Mouse (Mus musculus) macrophage (primary cell): ENCODE measurements around the gene Chd6. TPM values are rescaled to one million over a fixed set of nuclear protein-coding genes. Genes with fewer than 3 reads are reported as not detected.

ENCODE experiments used
- H3K27ac ChIP-seq: fragments of 350-480 bp; formaldehyde crosslinking; 2 replicates; pipeline ENCODE4 v1.9.0; 2021
- H3K36me3 ChIP-seq: fragments of 350-480 bp; formaldehyde crosslinking; 2 replicates; pipeline ENCODE4 v1.9.0; 2021; ENCODE audit errors: inconsistent target
- H3K4me3 ChIP-seq: fragments of 350-480 bp; formaldehyde crosslinking; 2 replicates; pipeline ENCODE4 v1.9.0; 2021; ENCODE audit errors: inconsistent target
- H3K79me2 ChIP-seq: fragments of 350-480 bp; formaldehyde crosslinking; 2 replicates; pipeline ENCODE4 v1.9.0; 2021; ENCODE audit errors: inconsistent target
- WGBS: methylation state at CpG from one replicate; pipeline ENCODE4 v1.1.7; 2026; ENCODE audit warnings: inconsistent platforms; ENCODE audit not compliant: missing documents; 5-methylcytosine and 5-hydroxymethylcytosine counted together
- polyA plus RNA-seq: library from polyadenylated mRNA; stranded (reverse); fragments of 250-400 nt; gene quantifications from 3 replicates; pipeline ENCODE4 v1.2.4, GENCODE M21; 2018; ENCODE audit warnings: inconsistent platforms

Gene Chd6
- polyA plus RNA-seq, 1 experiment from 2014 or later, result 11.0 TPM

- WGBS, result 89% methylated on average over 13 of the region's 13 CpGs
- no peaks in the 10 kb centered on the region for H3K36me3 ChIP-seq
- no peaks in the 10 kb centered on the region for H3K79me2 ChIP-seq
- no peak overlapping the region for H3K4me3 ChIP-seq
- no peak overlapping the region for H3K27ac ChIP-seq
These were observed 192.9 kb downstream of the Chd6 start for GRCm38 (mm10) chr2:160915821-160916610.

GRCm38 (mm10) chr2:160914656-160915055 lies 194.2 kb downstream of the Chd6 start:
- H3K79me2 ChIP-seq, result no peaks in the 10 kb centered on the region
- no peak overlapping the region for H3K27ac ChIP-seq
- H3K4me3 ChIP-seq, result no peak overlapping the region
- H3K36me3 ChIP-seq, result no peaks in the 10 kb centered on the region
- WGBS, result 85% methylated on average over 9 of the region's 9 CpGs

- WGBS, result 4% methylated on average over 46 of the region's 46 CpGs
- Histone ChIP-seq H3K27ac (no peak within 1 kb of the TSS), H3K36me3 (no peaks in the 10 kb centered on the region), H3K4me3 (no peak within 1 kb of the TSS), H3K79me2 (no peaks in the 10 kb centered on the region)
These were observed 196.6 kb downstream of the Chd6 start, which contains the start of gene Emilin3 for GRCm38 (mm10) chr2:160912231-160912671. Gene Emilin3 (minus strand): TSS chr2:160912328.

GRCm38 (mm10) chr2:160911558-160912201 lies 197.2 kb downstream of the Chd6 start:
- Histone ChIP-seq H3K36me3 (no peaks in the 10 kb centered on the region), H3K79me2 (no peaks in the 10 kb centered on the region), H3K4me3 (no peak overlapping the region), H3K27ac (no peak overlapping the region)
- WGBS, result 5% methylated on average over 53 of the region's 64 CpGs

DNA sequence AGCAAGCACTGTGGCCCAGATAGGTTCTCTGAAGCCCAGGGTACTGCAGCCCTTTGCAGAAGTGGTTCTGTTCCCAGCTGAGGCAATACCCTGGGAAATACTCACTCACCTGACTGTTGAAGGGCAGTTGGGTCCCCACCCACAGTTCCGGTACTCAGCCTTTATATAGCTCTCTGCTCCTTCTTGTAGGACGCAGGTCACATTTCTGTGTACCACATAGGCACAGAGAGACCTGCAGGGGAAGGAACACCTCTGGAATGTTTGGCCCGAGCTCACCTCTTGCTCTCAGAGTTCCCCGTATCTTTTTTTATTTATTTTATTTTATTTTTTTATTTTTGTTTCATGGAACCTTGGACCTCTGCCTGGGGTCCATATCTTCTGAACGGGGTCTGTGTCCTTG lies 198.2 kb downstream of the Chd6 start:
- 86% methylated on average over 5 of the region's 5 CpGs for WGBS
- H3K36me3 ChIP-seq, result no peaks in the 10 kb centered on the region
- H3K4me3 ChIP-seq, result no peak overlapping the region
- no peak overlapping the region for H3K27ac ChIP-seq
- H3K79me2 ChIP-seq, result no peaks in the 10 kb centered on the region

- Histone ChIP-seq H3K36me3 (no peaks in the 10 kb centered on the region), H3K79me2 (no peaks in the 10 kb centered on the region), H3K27ac (no peak overlapping the region), H3K4me3 (no peak overlapping the region)
- 71% methylated on average over 18 of the region's 18 CpGs for WGBS
These were observed 200.3 kb downstream of the Chd6 start for GRCm38 (mm10) chr2:160908607-160909006.

- H3K4me3 ChIP-seq, result no peak overlapping the region
- no peak overlapping the region for H3K27ac ChIP-seq
- no peaks in the 10 kb centered on the region for H3K79me2 ChIP-seq
- 76% methylated on average over 5 of the region's 5 CpGs for WGBS
- no peaks in the 10 kb centered on the region for H3K36me3 ChIP-seq
These were observed 202.8 kb downstream of the Chd6 start for GRCm38 (mm10) chr2:160906101-160906500.

- 91% methylated on average over 12 of the region's 12 CpGs for WGBS
- Histone ChIP-seq H3K36me3 (no peaks in the 10 kb centered on the region), H3K4me3 (no peak overlapping the region)
These were observed 203.6 kb downstream of the Chd6 start for GRCm38 (mm10) chr2:160905301-160905700.

GRCm38 (mm10) chr2:160901656-160902412 lies 207.0 kb downstream of the Chd6 start:
- Histone ChIP-seq H3K79me2 (no peaks in the 10 kb centered on the region), H3K4me3 (no peak overlapping the region), H3K36me3 (no peaks in the 10 kb centered on the region), H3K27ac (no peak overlapping the region)
- 51% methylated on average over 7 of the region's 7 CpGs for WGBS

More at GRCm38 (mm10) chr2:160905301-160905700, 203.6 kb downstream of the Chd6 start:
- Histone ChIP-seq H3K27ac (no peak overlapping the region), H3K79me2 (no peaks in the 10 kb centered on the region)

Other genes starting within 250 kb of the Chd6 start
- gene Zhx3, start 236.1 kb downstream of the Chd6 start, polyA plus RNA-seq, result 4.1 to 5.7 TPM (median 4.5 TPM) in 3 replicates
- not detected in 3 replicates for gene Lpin3, start 228.4 kb downstream of the Chd6 start, polyA plus RNA-seq
- gene Emilin3, start 196.7 kb downstream of the Chd6 start, polyA plus RNA-seq, result not detected in 3 replicates